Comparison of ENCODE assay signal across 8 mouse cellular contexts in the genomic region with DNA sequence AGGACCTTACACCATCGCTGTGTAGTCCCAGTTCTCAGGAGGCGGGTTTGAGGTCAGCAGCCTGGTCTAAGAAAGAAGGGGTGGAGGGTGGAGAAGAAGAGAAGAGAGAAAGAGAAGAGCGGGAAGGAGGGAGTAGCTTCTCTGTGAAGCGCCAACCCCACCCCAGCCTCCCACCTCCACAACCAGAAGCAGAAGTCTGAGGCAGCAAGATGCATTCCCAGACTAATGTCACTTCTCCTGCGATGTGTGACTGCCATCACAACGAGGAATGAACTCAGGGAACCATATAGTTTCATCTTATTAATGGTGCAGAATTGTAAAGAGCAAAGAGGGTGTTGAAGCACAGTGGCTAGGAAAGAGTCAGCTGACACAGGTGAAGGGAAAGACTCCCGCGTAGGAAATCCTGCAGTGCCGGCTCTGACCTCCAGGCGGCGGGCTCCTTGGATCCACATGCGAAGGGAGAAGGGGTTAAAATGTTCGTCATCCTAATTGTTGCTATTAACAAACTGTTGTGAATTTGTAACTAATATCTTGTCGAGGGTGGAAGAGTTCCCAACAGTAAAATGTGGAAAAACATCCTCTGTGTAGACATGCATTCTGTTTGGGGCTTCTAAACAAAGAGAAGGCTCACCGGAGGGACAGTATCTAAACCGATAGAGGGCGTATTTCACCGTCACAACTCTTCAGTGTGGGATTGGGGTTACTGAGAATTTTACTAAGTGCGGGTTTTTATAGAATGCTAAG. TPM values are rescaled to one million over a fixed set of nuclear protein-coding genes. Genes with fewer than 3 reads are reported as not detected.
DNase-seq lines count a peak whose midpoint lies in the region.

No protein-coding gene starts in this region.

- H3K4me3 ChIP-seq in megakaryocyte, embryonic 14.5 days (replicated peaks), result peak overlapping the region; percentile 88

- intact Hi-C loops in left cerebral cortex, postnatal 10 days (cut with DNase I), result no loop called here

- peaks cover 7% of the 10 kb centered on the region; the same call in 1 of the 2 replicates for H3K9me3 ChIP-seq in megakaryocyte, embryonic 14.5 days

- peaks cover 9% of the 10 kb centered on the region for H3K4me1 ChIP-seq in megakaryocyte, embryonic 14.5 days

- peak; percentile 43 for DNase-seq in gastrocnemius, adult 18-20 months (ENCODE audit: low spot score)
- DNase-seq in gastrocnemius, postnatal 25 days, result no peak
- DNase-seq in cerebellum, postnatal 4 days (ENCODE audit: low spot score in 2 of 2), result peak; percentile 66 to 79
- peak; percentile 55 to 65 for DNase-seq in frontal cortex, postnatal 25 days (ENCODE audit: low spot score in 2 of 2)
- peak; percentile 78 for DNase-seq in induced T-regulatory cell, adult 2 months (ENCODE audit: low read depth)
- DNase-seq in left cerebral cortex, postnatal 10 days (ENCODE audit: extremely low spot score in 1 of 2, low spot score in 2 of 2), result peak; percentile 29 to 70
- peak; percentile 62 for DNase-seq in right cerebral cortex, postnatal 25 days

- no peaks in the 10 kb centered on the region for H3K36me3 ChIP-seq in megakaryocyte, embryonic 14.5 days (replicated peaks; ENCODE audit: low read length)

- peaks cover 15% of the 10 kb centered on the region for H3K27me3 ChIP-seq in megakaryocyte, embryonic 14.5 days (replicated peaks)

RNA-seq across cellular contexts. Expression of a gene that starts 31.1 kb away (rescaled TPM):
- total RNA-seq in gastrocnemius, adult 18-20 months (2021), result not detected
- total RNA-seq in gastrocnemius, postnatal 25 days (2021), result not detected
- total RNA-seq in left cerebral cortex, postnatal 10 days (2021), result not detected
- polyA plus RNA-seq in megakaryocyte, embryonic 14.5 days (2012; ENCODE audit: insufficient read depth, low replicate concordance), result not detected in 2 replicates

RNA-seq across cellular contexts. Expression of a gene that starts 43.2 kb away (rescaled TPM):
- 10 to 100 TPM; 14.6 to 19.4 TPM for total RNA-seq in gastrocnemius, adult 18-20 months (2021)
- total RNA-seq in gastrocnemius, postnatal 25 days (2021), result 10 to 100 TPM; 18.9 to 21.1 TPM
- 10 to 100 TPM; 11.7 to 12.7 TPM for total RNA-seq in left cerebral cortex, postnatal 10 days (2021)
- 8.8 and 19.6 TPM in 2 replicates for polyA plus RNA-seq in megakaryocyte, embryonic 14.5 days (2012; ENCODE audit: insufficient read depth, low replicate concordance)
